Mouse (Mus musculus) stomach, postnatal 0 days (tissue): ENCODE results near the gene Neto2. TPM values are rescaled to one million over a fixed set of nuclear protein-coding genes. Genes with fewer than 3 reads are reported as not detected.

Experiments used
- ATAC-seq: fragments of 200-750 bp; cut with Nextera tagmentation; 2 replicates; pipeline ENCODE4 v1.8.0; 2017; ENCODE audit not compliant: low FRiP score, low TSS enrichment
- DNase-seq: peaks from one replicate; pipeline ENCODE4 v3.0.0-alpha.2; 2016; ENCODE audit warnings: low spot score
- H3K27ac ChIP-seq: fragments of 300-500 bp; sonication (generic); replicated peaks from 2 replicates; pipeline ENCODE4 v1.5.1; 2014; ENCODE audit warnings: mild to moderate bottlenecking, control low read depth
- H3K27me3 ChIP-seq: fragments of 300-500 bp; sonication (generic); 2 replicates; pipeline ENCODE4 v1.6.1; 2014; ENCODE audit warnings: low read length; ENCODE audit not compliant: control insufficient read depth, insufficient read depth
- H3K36me3 ChIP-seq: fragments of 300-500 bp; sonication (generic); 2 replicates; pipeline ENCODE4 v1.6.1; 2014; ENCODE audit warnings: low read length, mixed read lengths; ENCODE audit not compliant: control insufficient read depth, insufficient read depth
- H3K4me1 ChIP-seq: fragments of 300-500 bp; sonication (generic); replicated peaks from 2 replicates; pipeline ENCODE4 v1.6.1; 2014; ENCODE audit warnings: antibody characterized with exemption; ENCODE audit not compliant: control insufficient read depth, insufficient read depth
- H3K4me2 ChIP-seq: fragments of 300-500 bp; sonication (generic); replicated peaks from 2 replicates; pipeline ENCODE4 v1.6.1; 2014; ENCODE audit warnings: low read depth, mild to moderate bottlenecking, control low read depth, moderate library complexity
- H3K4me3 ChIP-seq: fragments of 300-500 bp; sonication (generic); 2 replicates; pipeline ENCODE4 v1.5.1; 2014; ENCODE audit warnings: low read depth, low read length, control low read depth
- H3K9ac ChIP-seq: fragments of 300-500 bp; sonication (generic); 2 replicates; pipeline ENCODE4 v1.6.1; 2014; ENCODE audit warnings: mild to moderate bottlenecking, low read length, control low read depth, mixed read lengths
- H3K9me3 ChIP-seq: fragments of 300-500 bp; sonication (generic); 2 replicates; pipeline ENCODE4 v1.6.1; 2016; ENCODE audit warnings: low read length; ENCODE audit not compliant: control insufficient read depth
- CTCF ChIP-seq: IDR thresholded peaks from 2 replicates; pipeline ENCODE4 v1.5.1; 2016; ENCODE audit warnings: antibody characterized with exemption, low read depth, mild to moderate bottlenecking, moderate library complexity
- EP300 ChIP-seq: optimal IDR thresholded peaks from 2 replicates; pipeline ENCODE3; 2016; ENCODE audit warnings: antibody characterized with exemption
- WGBS: fragments of 180-500 bp; shearing (Covaris S2); extraction: QIAGEN DNeasy Blood & Tissue Kit; methylation state at CpG from one replicate; pipeline ENCODE4 v1.1.7; 2014; 5-methylcytosine and 5-hydroxymethylcytosine counted together
- microRNA-seq: library from miRNA; unstranded; fragments of <30 nt; microRNA quantifications from one replicate; pipeline ENCODE4, GENCODE M21; 2016
- polyA plus RNA-seq: library from polyadenylated mRNA; unstranded; fragments of >200 nt; fragmentation: Nextera tagmentation; extraction: Ambion mirVana; gene quantifications from 2 replicates; pipeline ENCODE4 v1.2.1, GENCODE M21; 2015

Neto2 gene
- polyA plus RNA-seq, 1 experiment from 2014 or later = 1.5 TPM

DNA sequence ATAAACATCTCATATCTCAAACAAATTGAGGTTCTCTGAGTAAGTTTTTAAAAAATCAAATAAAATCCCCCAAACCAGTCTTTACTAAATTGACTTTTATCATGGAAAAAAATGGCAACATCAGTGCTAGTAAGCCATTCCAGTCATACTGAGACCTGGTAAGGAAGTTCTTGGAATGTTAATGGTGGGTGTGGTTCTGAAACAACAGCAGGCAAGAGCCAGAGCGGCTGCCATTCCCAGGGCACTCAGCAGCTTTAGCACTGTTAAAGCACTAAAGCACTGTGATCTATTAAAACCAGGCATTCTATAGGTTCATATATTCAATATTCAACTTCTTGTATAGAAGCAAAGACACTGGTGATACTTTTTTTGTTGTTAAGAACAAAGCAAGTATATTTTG is 110.5 kb downstream of the Neto2 start:
- WGBS = 32% methylated on average over 1 of the region's 1 CpGs
- Histone ChIP-seq H3K27ac (no peak overlapping the region), H3K9me3 (no peaks in the 10 kb centered on the region), H3K36me3 (no peaks in the 10 kb centered on the region), H3K27me3 (no peaks in the 10 kb centered on the region), H3K4me1 (no peaks in the 10 kb centered on the region), H3K9ac (no peak overlapping the region), H3K4me3 (no peak overlapping the region), H3K4me2 (no peak overlapping the region)
- DNase-seq = no peak
- TF ChIP-seq CTCF = no peak
- no peak for TF ChIP-seq EP300
- no peak for ATAC-seq

DNA sequence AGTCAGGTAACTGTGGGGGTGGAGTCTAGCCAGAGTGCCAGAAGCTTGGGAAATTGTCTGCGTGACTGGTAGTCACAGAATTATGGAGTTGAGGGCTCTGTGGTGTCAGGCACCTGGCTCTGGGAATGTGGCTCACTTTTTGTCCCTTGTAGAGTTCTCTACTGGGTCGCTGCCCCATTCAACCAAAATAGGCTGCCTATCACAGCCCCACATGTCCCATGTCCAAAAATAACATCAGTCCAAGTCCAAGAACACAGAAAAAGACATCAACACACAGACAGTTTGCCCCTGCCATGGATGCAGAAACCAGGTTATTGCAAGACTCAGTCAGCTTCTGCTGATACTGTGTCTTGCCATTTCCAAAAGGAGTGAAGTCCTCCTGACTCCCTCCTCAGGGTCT is 112.1 kb downstream of the Neto2 start:
- H3K36me3 ChIP-seq = no peaks in the 10 kb centered on the region
- no peak overlapping the region for H3K27ac ChIP-seq
- H3K9me3 ChIP-seq = no peaks in the 10 kb centered on the region
- no peaks in the 10 kb centered on the region for H3K27me3 ChIP-seq
- H3K4me2 ChIP-seq = no peak overlapping the region
- TF ChIP-seq EP300 = no peak
- no peak for TF ChIP-seq CTCF
- H3K9ac ChIP-seq = no peak overlapping the region
- DNase-seq (no peak), ATAC-seq (no peak)
- no peaks in the 10 kb centered on the region for H3K4me1 ChIP-seq
- no peak overlapping the region for H3K4me3 ChIP-seq
- whole genome bisulfite sequencing = 80% methylated on average over 2 of the region's 2 CpGs

Small RNA genes lying within 50 kb of the gene (microRNA-seq; reads per million reads assigned to microRNA genes)
- not detected for gene Mir8109

Other genes starting within 250 kb of the Neto2 start
- gene Gpt2, start 208.3 kb downstream of the Neto2 start, polyA plus RNA-seq = 32.7 and 37.6 TPM in 2 replicates
- gene Dnaja2, start 145.6 kb downstream of the Neto2 start, polyA plus RNA-seq = 90.4 and 98.1 TPM in 2 replicates
- gene Itfg1, start 140.0 kb upstream of the Neto2 start, polyA plus RNA-seq = 53.2 and 55.8 TPM in 2 replicates
- gene Phkb, start 140.0 kb upstream of the Neto2 start, polyA plus RNA-seq = 21.3 and 26.4 TPM in 2 replicates